Mouse (Mus musculus) left cerebral cortex, postnatal 14 days (tissue): ENCODE measurements around the gene Foxl2. TPM values are rescaled to one million over a fixed set of nuclear protein-coding genes. Genes with fewer than 3 reads are reported as not detected.

Experiments used
- DNase-seq, 2 experiments: peaks; one replicate each; pipeline ENCODE4 v3.0.0; 2021 to 2022; ENCODE audit warnings: low spot score in 2 of 2, mixed read lengths in 1 of 2
- intact Hi-C: fragments of 180-260 bp; cut with DNase I; formaldehyde crosslinking; loops from one replicate; pipeline ENCODE4 v1.15.1; 2025
- long read RNA-seq, 2 experiments: library from polyadenylated mRNA; stranded (forward); transcript quantifications; one replicate each; pipeline ENCODE4 v2.0.0; 2021
- total RNA-seq, 2 experiments: library from RNA; stranded (reverse); gene quantifications; 2 replicates each; pipeline ENCODE4 v1.2.3; 2021

Foxl2 gene
- 1 to 10 TPM in 1 of 2 experiments, under 1 TPM in 1; 0.86 to 1.7 TPM for total RNA-seq
- long read RNA-seq, experiment 1, partial matches to known transcripts = 0 of 1 reads
- long read RNA-seq, experiment 1, other reads (novel, unspliced or antisense) = 0 of 1 reads
- long read RNA-seq, experiment 2, transcript Foxl2-201 (1 exons, 3,256 nt) = major isoform, 6 of 6 reads
- long read RNA-seq, experiment 2, partial matches to known transcripts = 0 of 6 reads
- long read RNA-seq, experiment 2, other reads (novel, unspliced or antisense) = 0 of 6 reads

DNA sequence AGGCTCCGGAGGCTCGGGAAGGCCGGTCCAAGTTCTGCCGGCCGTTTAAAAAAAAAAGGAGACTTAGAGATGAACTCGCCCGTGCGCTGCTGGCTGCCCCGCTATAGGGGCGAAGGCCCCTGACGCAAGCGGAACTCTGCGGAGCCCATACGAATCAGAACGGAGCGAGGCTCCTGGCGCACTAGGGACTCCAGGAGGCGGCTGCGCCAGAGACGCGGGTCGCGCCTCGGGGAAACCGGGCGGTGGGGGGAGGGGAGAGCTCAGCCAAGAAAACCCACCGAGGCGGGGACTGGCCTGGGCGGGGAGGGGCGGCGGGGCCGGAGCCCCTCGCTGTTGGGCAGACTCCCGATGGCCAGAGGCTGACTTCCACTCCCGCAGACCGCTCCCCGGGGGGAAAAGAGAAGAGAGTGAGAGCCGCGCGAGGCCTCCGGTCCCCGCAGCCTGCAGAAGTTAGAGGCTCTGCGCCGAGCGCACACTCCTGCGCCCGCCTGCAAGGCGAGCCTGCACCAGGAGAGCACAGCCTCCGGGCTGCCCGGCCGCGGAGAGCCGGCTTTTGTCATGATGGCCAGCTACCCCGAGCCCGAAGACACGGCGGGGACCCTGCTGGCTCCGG is at the start of gene Foxl2:
Gene Foxl2 (plus strand): TSS at position 186 of the 613 bp plus-strand sequence.
- intact Hi-C loops = loop anchor here (5.0 to 10.0 kb wide), 2 partner anchors 340 to 917 kb away; no protein-coding TSS in a partner anchor
- no peak for DNase-seq

DNA sequence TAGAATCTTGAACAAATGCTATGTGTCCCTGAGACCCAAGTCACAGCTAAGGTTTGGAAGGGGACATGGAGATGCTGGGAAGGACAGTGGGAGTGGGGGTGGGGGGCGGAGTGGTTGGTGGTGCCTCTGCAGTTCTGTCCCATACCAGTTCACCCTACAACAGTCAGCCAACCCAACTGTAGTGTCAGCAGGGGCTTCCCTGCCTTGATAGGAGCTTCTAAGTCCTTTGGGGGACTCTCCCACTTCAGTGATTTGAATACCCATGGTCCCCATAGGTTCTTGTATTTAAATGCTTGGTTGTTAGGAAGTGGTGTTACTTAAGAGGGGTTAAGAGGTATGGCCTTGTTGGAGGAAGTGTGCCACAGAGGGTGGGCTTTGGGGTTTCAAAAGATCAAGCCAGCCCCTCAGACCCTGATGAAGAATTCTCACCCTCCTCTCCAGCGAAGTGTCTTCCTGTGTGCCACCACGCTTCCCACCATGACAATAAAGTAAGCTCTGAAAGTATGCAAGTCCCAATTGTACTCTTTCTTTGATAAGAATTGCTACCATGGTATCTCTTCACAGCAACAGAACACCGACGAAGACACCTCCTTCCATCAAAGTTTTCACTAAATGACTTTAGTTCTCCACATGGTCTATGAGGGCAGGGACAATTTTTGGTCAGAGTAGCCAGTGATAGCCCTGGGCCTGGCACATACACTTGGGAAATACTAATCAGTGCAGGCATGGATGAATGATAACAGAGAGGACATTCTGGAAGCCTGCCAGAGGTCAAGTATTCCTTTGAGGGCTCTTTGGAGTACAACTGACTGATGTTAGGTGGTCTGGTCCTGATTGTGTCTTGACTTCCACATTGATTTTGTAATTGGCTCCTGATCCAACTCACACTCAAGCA is 34.2 kb upstream of the Foxl2 start:
- intact Hi-C loops = no loop called here
- no peak for DNase-seq

DNA sequence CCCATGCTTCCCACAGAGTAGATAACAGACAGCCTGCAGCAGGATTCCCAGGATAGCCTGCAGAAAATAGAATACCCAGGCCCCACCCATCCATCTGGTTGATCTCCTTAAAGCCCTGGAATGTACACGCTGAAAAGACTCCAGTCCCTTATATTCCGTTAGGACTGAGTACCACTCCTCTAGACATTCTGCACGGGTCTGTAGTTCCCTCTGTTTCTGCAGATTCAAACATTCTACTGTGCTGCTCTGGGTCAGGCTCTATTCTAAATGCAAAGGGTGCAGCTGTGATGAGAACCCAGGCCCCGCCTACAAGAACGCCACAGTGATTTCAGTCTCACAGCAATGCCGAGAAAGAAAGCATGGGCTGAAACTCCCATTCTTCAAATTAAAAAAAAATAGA is 32.0 kb upstream of the Foxl2 start:
- intact Hi-C loops = no loop called here
- peak; percentile 16 to 42 for DNase-seq

DNA sequence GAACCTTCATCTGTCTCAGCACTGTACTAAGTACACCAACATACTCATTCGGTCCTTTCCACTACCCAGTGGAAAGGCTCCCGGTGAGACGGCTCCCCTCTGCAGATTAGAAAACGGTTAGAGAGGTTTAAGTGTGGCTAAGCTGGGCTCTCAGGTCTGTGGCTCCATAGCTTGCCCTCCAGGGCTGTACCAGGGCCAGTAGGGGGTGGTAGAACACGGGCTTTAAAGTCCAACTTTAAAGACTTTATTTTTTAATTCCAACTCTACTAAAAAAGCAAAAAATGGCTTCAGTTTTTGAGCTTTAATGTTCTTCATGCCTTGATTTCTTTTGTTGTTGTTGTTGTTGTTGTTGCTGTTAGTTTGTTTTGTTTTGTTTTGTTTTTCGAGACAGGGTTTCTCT is 30.9 kb upstream of the Foxl2 start:
- DNase-seq = no peak
- intact Hi-C loops = no loop called here

DNA sequence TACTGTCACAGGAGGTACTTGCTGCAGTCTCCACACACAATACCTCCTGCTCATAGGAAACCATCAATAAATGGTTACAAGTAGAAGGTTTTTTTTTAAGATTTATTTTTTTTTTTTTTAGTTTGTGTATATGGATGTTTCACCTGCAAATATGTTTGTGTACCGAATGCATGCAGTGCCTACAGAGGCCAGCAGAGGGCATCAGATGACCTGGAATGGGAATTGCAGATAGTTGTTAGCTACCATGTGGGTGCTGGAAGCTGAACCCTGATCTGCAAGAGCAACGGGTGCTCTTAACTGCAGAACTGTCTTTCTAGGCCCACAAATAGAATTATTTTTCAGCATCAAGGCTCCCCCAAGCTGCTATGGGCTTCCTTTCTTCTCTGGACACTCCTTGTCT is 25.6 kb upstream of the Foxl2 start:
- no peak for DNase-seq
- intact Hi-C loops = no loop called here

DNA sequence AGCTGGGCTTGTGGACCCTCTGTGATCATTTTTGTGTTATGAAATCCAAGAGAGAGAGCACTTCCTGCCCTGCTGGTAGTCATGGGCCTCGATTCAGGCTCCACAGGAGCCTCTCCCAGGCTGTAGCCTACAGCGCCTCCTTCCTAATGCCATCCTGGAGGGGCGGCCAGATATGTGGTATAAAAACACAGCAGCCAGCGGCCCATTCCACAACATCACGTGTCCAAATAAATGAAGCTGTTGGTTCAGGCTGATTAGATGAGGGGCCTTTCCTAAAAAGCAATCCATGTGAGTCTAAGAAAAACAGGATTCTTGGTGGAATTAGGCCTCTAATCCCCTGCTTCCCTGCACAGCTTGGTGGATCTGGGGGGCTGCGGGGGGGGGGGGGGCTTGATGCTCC is 22.2 kb upstream of the Foxl2 start:
- intact Hi-C loops = no loop called here
- DNase-seq = no peak

DNA sequence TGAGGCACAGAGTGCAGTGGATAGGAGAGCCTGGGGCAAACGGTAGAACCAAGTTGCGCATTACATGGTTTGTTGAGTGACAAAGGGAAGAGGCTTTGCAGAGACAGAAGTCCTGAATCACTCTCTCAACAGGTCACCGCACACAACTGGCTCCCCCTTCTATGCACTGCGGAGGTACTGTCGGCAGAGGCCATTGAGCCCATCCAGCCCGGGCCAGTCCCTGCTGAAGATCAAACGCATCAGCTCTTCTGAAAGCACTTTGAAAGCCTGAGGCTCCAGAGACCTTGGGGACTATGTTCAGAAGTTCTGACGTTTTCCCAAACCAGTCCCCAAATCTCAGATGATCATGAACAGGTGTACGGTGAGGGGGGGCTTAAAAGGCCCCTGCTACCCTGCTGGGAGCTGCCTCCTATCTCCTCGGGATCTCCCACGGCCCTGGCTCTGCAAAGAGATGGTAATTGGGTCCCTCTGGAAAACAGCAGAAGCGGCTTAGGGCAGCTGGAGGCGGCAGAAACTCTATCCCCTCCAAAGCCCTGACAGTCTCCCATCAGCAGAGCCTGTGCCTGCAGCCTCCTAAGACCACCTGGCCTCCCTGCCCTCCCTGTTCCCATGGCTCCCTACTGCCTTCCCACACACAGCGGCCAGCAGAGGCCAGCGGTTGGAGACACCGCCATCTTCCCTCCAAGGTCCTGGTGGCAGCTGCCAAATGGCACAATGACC is 19.7 kb upstream of the Foxl2 start:
- no peak for DNase-seq
- intact Hi-C loops = loop anchor here (5.0 kb wide), 1 partner anchor 288 kb away; no protein-coding TSS in a partner anchor

DNA sequence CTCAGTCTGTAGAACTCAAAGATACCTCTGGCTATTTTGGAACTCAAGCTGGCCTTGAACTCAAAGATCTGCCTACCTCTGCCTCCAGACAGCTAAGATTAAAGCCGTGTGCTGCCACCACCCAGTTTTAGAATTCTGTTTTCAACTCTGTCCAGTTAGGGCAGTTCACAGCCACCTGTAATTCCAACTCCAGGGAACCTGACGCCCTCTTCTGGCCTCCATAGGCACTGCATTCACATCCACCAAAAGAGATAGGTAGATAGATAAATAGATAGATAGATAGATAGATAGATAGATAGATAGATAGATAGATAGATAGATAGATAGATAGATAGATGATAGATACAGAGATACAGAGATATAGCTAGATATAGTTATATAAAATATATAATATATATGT is 15.8 kb upstream of the Foxl2 start:
- DNase-seq = no peak
- intact Hi-C loops = loop anchor here (5.0 kb wide), 1 partner anchor 292 kb away; no protein-coding TSS in a partner anchor

DNA sequence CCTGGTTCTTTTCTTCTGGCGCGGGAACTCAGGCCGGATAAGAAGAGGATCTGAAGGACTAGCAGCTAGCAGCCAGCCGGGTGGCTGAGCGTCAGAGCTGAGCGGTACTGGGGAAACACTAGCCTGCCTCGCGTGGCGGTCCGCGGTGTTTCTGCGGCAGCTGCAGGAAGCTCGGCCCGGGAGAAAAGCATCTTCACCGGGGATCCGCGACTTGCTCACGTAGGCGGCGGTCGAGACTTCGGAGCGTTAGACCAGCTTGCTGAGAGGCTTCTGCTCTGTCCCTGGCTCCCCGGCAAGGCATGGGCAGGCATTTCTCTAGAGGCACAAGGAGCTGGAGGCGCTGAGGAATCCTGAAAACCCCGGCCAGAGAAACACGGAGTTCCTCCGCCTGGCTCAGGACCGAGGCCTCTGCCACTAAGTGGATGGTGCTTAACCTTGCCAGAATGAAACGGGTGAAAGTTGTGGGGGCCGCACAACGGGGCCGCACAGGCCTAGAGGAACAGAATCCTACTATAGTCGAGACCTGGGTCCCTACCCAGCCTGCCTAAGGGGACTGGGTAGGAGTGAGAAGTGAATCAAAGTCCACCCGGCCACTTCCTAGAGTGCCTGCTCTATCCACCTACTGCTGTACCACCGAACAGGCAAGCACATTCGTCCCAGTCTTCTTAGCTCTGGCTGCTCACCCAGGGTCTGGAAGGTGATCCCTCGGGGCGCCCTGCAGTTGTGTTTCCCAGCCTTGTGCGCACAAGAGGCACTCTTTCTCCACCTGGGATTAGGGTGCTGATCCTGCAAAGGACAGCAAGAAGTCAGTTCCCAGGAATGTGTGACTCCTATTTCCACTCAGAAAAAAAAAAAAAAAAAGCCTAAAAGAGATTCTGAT is 2.7 kb upstream of the Foxl2 start:
- intact Hi-C loops = loop anchor here (10.0 kb wide), 1 partner anchor 338 kb away; no protein-coding TSS in a partner anchor
- peak; percentile 30 to 58 for DNase-seq

DNA sequence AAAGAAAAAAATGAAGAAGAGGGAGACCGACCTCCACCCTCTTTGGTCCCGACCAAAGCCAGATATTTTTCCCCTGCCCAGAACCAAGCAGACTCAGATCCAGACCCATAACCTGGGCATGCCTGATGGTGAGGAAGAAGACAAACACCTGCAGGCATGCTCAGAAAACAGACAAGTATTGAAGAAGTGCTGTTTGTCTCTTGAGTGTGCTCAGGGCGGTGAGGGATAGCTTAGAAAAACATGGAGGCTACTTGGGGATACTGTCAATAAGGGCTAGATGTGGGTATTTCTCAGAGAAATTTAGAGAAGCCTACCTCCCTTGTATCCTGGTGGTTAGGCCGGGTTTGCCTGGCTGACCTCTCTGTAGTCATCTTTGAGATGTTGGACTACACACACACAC is 1.8 kb upstream of the Foxl2 start:
- intact Hi-C loops = loop anchor here (10.0 kb wide), 1 partner anchor 338 kb away; no protein-coding TSS in a partner anchor
- DNase-seq = no peak

DNA sequence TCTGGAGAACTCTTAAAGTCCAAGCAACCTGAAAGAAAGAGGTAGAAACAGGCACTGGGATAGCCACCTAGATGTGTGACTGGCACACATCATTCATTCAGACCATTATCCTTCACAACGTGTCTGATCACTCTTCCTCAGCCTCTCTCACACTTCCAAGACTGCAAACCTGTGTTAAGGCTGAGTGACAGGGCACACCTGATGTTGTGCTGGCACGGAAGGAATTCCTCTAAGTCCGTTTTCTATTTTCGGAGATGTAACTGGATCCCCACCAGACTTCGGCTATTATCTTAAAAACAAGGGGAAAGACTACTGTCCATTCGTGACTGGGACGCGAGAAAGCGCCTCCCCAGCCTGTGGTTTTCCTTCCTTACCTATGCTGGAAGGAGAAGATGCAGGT is 1.3 kb upstream of the Foxl2 start:
- intact Hi-C loops = loop anchor here (10.0 kb wide), 1 partner anchor 339 kb away; no protein-coding TSS in a partner anchor
- no peak for DNase-seq

DNA sequence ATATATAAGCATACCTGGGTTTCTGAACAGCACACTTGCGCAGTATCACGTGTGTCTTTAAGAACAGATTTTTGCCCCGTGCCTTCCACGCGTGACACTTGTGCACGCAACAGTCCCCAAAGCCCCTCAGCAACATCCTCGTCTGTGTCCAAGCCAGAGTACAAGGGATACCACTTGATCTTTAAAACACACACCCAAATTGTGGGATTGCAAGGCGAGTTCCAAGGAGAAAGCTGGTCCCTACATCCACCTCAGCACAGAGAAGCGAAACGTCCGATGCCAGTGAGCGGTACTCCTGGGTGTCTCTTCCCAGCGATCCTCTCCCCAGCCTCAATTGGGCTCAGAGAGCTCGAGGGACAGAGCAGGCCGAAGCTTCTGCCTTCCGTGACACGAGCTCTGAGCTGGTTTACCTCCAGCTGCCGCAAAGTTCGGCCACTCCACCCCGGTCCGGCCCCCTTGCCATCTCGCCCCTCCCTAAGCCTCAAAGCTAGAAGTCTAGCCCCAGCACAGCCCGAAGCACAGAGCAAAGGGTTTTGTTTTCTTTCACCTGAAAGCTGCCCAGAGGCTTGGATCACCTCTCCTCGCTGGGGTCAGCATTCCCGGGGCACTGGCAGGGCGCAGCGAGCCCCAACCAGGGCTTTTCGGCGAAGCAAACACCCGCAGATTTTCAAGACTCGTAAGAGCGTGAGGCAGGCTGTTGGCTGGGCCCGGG is 541 bp upstream of the Foxl2 start:
- DNase-seq = no peak
- intact Hi-C loops = loop anchor here (5.0 to 10.0 kb wide), 2 partner anchors 340 to 918 kb away; no protein-coding TSS in a partner anchor

DNA sequence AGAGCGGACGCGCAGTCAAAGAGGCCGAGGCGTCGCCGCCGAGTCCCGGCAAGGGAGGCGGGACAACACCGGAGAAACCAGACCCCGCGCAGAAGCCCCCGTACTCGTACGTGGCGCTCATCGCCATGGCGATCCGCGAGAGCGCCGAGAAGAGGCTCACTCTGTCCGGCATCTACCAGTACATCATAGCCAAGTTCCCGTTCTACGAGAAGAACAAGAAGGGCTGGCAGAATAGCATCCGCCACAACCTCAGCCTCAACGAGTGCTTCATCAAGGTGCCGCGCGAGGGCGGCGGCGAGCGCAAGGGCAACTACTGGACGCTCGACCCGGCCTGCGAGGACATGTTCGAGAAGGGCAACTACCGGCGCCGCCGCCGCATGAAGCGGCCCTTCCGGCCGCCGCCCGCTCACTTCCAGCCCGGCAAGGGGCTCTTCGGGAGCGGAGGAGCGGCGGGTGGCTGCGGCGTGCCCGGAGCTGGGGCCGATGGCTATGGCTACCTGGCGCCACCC is 682 bp downstream of the Foxl2 start:
- DNase-seq = no peak
- intact Hi-C loops = loop anchor here (5.0 to 10.0 kb wide), 2 partner anchors 341 to 917 kb away; no protein-coding TSS in a partner anchor

DNA sequence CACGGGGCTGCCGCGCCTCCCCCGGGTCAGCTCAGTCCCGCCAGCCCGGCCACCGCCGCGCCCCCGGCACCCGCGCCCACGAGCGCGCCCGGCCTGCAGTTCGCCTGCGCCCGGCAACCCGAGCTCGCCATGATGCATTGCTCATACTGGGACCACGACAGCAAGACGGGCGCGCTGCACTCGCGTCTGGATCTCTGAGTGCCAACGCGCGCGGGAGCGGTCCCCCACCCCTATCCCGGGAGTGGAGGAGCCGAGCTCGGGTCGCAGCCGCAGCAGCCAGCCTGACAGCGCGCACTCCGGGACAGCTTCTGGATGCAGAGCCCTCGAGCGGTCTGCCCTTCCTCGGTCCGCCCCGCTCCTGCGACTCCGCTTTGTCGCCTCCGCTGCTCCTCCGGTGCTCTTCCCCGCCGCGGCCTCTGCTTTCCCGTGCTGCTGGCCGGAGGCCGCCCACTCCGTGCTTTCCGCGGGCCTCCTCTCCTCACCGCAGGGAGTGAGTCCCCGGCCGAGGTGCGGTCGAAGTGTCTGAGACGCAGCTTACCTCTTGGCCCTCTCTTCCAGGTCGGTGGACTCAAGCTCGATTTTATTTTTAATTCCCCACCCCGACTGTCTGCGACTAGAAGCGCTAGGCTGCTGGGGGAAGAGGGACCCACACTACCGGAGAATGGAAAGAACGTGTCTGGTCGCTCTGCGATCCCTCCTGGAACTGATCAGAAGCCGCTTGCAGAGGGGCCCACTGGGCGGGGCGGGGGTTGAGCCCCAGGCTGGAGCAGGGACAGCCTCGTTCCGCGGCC is 1.7 kb downstream of the Foxl2 start:
- DNase-seq = no peak
- intact Hi-C loops = loop anchor here (5.0 to 10.0 kb wide), 2 partner anchors 342 to 916 kb away; no protein-coding TSS in a partner anchor

DNA sequence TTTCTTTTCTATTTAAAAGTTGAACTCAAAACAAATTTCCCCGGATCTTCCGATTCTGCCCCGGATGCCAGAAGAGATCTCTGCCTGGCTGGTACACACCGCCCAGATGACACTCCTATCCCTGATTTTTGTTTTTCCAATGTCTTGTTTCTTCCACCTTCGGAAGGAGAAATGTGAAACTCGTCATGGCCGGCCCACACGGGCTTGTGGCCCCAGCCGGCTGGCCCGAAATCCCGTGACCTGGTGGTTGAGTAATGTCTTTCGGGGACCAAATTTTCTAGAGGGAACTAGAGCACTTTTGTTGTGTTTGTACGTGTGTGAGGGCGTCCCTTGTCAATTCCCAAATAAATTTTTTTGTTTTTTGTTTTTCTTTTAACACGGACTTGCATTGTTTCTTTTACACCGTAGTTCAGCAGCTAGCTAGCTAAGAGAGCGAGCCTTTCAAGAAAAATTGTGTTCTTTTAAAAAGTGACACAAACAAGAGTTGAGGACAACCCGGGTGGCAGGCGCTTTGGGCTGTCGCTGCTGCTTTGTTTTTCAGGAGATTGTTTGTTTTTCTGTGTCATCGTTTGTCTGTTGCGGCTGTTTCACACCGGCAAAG is 2.8 kb downstream of the Foxl2 start:
- intact Hi-C loops = loop anchor here (5.0 to 10.0 kb wide), 2 partner anchors 343 to 914 kb away; no protein-coding TSS in a partner anchor
- no peak for DNase-seq

DNA sequence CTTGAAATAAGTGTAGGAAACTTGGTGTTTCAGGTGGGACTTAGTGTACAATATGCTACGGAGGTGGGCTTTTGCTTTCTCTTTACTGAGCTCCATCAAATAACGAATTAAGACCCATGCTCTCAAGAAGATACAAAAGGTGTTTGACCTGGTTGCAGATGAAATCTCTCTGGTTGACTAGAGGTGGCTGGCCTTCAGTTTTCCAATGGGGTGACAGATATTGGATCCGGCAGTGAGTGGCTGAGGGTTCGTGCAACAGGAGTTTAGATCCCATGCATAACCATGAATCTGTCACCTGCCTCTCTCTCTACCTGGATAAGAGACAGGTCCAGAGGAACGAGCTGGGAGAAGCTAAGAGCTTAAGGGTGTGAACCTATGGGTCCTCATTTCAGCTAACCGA is 3.5 kb downstream of the Foxl2 start:
- intact Hi-C loops = loop anchor here (5.0 to 10.0 kb wide), 2 partner anchors 344 to 914 kb away; no protein-coding TSS in a partner anchor
- no peak for DNase-seq
